Mouse (Mus musculus): ENCODE measurements around the gene Gm9774.

Gm9774 gene

GRCm38 (mm10) chr3:92429323-92429722 lies at the start of gene Gm9774:
Gene Gm9774 (minus strand): TSS chr3:92429423.
- DNase-seq (ENCODE audit: low read depth) = no peak

DNA sequence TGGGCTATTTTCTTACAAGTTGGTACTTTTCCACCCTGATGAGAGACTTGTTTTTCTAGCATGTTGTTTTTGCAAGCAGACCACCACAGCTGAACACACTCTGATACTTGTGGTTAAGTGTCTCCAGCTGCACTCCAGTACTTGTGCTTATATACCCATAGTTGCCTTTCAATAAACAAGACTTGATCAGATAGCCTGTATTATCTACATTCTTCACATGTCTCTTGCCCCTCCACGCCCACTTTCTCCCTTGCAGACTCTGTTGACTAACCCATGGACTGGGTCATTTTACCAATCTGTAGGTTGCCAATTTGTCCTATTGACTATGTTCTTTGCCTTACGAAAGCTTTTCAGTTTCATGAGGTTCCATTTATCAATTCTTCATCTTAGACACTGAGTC lies 40.9 kb upstream of the Gm9774 start:
- no peak for DNase-seq (ENCODE audit: low read depth)

DNA sequence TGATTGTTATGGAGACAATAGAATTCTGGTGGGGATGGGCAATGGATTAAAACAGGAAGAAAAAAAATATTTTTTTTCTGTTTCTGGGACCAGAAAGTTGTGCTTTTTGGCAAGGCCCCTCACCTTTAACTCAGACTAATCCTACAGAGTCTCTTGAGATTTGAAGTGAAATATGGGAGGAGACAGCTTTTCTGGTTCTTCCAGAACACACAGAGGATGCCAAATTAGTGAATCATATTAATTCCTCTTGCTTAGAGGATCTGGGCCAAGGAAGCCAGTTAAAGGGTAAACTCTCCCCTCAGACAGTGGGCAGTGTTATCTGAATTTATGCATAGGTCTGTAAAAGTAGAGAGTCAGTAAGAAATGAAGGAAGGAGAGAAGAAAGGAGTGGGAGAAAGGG lies 38.2 kb upstream of the Gm9774 start:
- no peak for DNase-seq (ENCODE audit: low read depth)

DNA sequence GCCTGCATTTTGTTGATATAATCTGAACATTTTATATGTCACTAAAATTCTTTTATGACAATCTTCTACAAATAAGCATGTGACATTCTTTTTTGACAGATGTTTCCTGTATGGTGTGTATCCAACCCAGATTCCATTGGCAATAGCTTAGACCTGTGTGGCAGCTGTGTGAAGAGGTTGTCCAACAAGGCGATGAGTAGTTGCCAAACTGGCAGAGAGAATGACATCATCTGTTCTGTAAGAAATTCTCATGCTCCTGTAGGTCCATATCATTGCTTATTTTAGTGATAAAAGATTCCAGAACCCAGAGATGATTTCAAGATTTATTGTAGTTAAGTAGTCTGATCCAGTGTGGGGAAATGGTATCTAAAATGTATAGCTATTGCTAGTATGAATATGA lies 37.4 kb upstream of the Gm9774 start:
- no peak for DNase-seq (ENCODE audit: low read depth)

GRCm38 (mm10) chr3:92458620-92459019 lies 29.4 kb upstream of the Gm9774 start, which contains the start of gene Sprr3:
Gene Sprr3 (minus strand): TSS chr3:92458720.
- DNase-seq (ENCODE audit: low read depth) = no peak

- DNase-seq (ENCODE audit: low read depth) = no peak
Measured at GRCm38 (mm10) chr3:92455151-92455550, 25.9 kb upstream of the Gm9774 start.

DNA sequence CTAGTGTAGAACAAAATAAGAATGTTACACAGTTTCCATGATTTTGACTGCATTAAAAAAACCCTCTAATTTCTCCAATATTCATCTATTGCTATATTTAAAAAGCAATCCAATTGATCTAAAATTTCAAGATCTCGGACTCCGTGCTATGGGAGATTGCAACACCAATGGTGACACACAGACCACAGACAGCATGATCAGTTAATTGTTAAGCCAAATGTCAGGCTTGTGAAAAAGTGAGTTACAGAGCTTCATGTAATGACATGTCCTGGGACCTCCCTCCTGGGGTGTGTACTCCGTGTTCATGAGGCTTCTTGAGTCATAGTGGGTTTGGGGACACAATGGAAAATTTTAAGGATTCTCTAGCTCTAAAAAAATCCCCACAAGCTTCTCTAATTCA lies 11.0 kb upstream of the Gm9774 start:
- no peak for DNase-seq (ENCODE audit: low read depth)

- no peak for DNase-seq (ENCODE audit: low read depth)
Measured at GRCm38 (mm10) chr3:92438689-92439088, 9.5 kb upstream of the Gm9774 start, which contains the start of gene Sprr1b. Gene Sprr1b (minus strand): TSS chr3:92438789.

DNA sequence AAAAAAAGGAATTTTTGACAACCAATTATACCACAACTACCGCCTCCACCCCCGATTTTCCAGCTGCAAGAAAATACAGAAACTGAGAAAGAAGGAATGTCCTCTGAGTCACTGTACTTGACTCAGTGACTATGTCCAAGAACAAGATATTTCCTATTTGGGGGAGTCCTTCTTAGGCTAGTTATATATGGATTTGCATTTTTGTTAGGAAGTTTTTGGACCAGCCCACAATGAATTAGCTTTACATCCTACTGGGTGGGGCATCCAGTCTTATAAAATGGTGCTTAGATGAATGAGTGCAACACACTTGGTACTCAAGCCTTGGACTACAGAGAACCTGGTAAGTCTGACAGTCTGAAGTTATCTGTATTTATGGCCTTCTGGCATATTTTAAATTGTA lies 3.1 kb upstream of the Gm9774 start, which contains the start of gene Sprr2k:
Sprr2k (plus strand) TSS at position 301 of the 400 bp plus-strand sequence.
- no peak for DNase-seq (ENCODE audit: low read depth)

- DNase-seq (ENCODE audit: low read depth) = no peak
Measured at GRCm38 (mm10) chr3:92417782-92418181, 11.4 kb downstream of the Gm9774 start, which contains the start of gene Sprr2j-ps. Gene Sprr2j-ps (plus strand): TSS chr3:92418082.

DNA sequence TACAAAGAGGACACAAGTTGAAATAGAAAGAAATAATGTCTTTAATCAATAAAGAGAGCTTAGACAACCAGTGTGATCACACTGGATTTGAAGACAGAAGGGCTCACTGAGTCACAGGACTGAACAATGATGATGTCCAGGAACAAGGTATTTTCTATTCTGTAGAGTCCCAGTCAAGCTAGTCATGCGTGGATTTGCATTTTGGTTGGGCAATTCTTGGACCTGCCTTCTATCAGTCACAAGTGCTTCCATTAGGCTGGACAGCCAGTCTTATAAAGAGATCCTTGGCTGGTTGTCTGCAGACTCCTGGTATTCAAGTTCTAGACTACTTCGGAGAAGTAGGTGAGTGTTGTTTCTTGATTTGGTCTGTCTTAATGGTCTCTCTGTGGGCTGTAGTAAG lies 21.5 kb downstream of the Gm9774 start, which contains the start of gene Sprr2i:
Sprr2i (plus strand) TSS at position 301 of the 400 bp plus-strand sequence.
- no peak for DNase-seq (ENCODE audit: low read depth)

DNA sequence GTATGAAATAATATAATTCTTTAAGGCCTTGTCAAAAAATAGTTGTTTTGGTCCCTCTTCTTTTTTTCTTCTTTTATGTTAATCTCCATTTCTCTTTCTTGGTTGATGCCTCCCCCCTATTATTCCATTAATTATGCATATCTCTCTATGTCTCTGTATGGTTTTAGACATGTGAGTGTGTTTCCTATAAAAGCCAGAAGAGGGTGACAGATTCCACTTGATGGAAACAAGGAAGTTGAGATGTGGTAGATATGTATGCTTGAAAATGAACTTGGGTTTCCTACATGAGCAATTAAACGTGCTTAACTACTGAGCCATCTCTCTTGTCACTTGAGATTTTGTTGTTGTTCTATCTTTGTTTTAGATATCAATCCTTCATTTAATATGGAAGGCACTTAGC lies 34.9 kb downstream of the Gm9774 start:
- no peak for DNase-seq (ENCODE audit: low read depth)

DNA sequence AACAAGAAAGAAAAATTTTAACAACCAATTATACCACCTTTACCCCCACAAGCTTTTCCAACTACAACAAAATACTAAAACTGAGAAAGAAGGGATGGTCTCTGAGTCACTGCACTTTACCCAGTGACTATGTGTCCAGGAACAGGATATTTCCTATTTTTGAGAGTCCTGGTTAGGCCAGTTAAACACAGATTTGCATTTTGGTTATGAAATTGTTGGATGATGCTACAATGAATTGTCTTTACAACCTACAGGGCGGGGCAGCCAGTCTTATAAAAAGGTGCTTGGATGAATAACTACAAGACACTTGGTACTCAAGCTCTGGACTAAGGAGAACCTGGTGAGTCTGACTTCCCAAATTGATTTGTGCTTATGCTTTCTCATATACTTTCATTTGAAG lies 43.8 kb downstream of the Gm9774 start, which contains the start of gene Sprr2h:
Sprr2h (plus strand) TSS at position 301 of the 400 bp plus-strand sequence.
- DNase-seq (ENCODE audit: low read depth) = no peak
